Mouse (Mus musculus) limb, embryonic 12.5 days (tissue): ENCODE measurements around the gene Zfp442. TPM values are rescaled to one million over a fixed set of nuclear protein-coding genes. Genes with fewer than 3 reads are reported as not detected.

Experiments used
- polyA plus RNA-seq: library from polyadenylated mRNA; unstranded; fragments of >200 nt; fragmentation: Nextera tagmentation; extraction: Ambion mirVana; gene quantifications from 2 replicates; pipeline ENCODE4 v1.2.1, GENCODE M21; 2016

Zfp442 gene
- polyA plus RNA-seq, 1 experiment from 2014 or later: 10.5 TPM

Other genes with a start within 250 kb of the Zfp442 start
- gene Zfp937, start 233.4 kb downstream of the Zfp442 start, polyA plus RNA-seq: 11.2 and 11.5 TPM in 2 replicates
- 6.7 and 7.5 TPM in 2 replicates for gene Gm21994, start 195.9 kb downstream of the Zfp442 start, polyA plus RNA-seq
- 0.09 TPM in 1 of 2 replicates, not detected in the other for gene Gm14124, start 194.0 kb downstream of the Zfp442 start, polyA plus RNA-seq
- gene Gm10130, start 127.8 kb downstream of the Zfp442 start, polyA plus RNA-seq: 4.5 and 4.9 TPM in 2 replicates
- 10.0 and 11.8 TPM in 2 replicates for gene 3300002I08Rik, start 88.7 kb downstream of the Zfp442 start, polyA plus RNA-seq
- gene Zfp345, start 33.6 kb upstream of the Zfp442 start, polyA plus RNA-seq: 0.13 and 0.22 TPM in 2 replicates
- gene Cst7, start 118.9 kb upstream of the Zfp442 start, polyA plus RNA-seq: 0.29 and 0.37 TPM in 2 replicates
- 23.0 and 23.2 TPM in 2 replicates for gene Apmap, start 157.1 kb upstream of the Zfp442 start, polyA plus RNA-seq
- gene Acss1, start 217.0 kb upstream of the Zfp442 start, polyA plus RNA-seq: 4.8 and 5.2 TPM in 2 replicates
- gene Vsx1, start 237.9 kb upstream of the Zfp442 start, polyA plus RNA-seq: not detected in 2 replicates